Mouse (Mus musculus) heart, embryonic 14.5 days (tissue): ENCODE results near the gene Keap1. TPM values are rescaled to one million over a fixed set of nuclear protein-coding genes. Genes with fewer than 3 reads are reported as not detected.
"Not testable (repeated sequence)": the region's sequence is repeated elsewhere in the genome, so short reads cannot be mapped to it uniquely, and the experiment has no call there.

Experiments
- ATAC-seq: fragments of 200-750 bp; cut with Nextera tagmentation; 2 replicates; pipeline ENCODE4 v1.8.0; 2017; ENCODE audit warnings: low read depth, moderate TSS enrichment; ENCODE audit not compliant: insufficient number of reproducible peaks, insufficient read depth, low FRiP score
- H3K27ac ChIP-seq, 2 experiments: fragments of 200-500 bp in 1 of 2; fragments of 300-500 bp in 1 of 2; sonication (generic) in 1 of 2; replicated peaks in 1 of 2; 2 replicates each; pipeline ENCODE4 v1.5.1; 2012 to 2014; ENCODE audit warnings: low read depth in 2 of 2, low read length in 2 of 2, control low read depth in 1 of 2, mild to moderate bottlenecking in 1 of 2, mixed read lengths in 1 of 2; ENCODE audit not compliant: control insufficient read depth in 1 of 2, insufficient read depth in 1 of 2
- H3K27me3 ChIP-seq: fragments of 300-500 bp; sonication (generic); 2 replicates; pipeline ENCODE4 v1.6.1; 2014; ENCODE audit warnings: mild to moderate bottlenecking, low read length, control low read depth; ENCODE audit not compliant: control insufficient read depth, insufficient read depth
- H3K36me3 ChIP-seq: fragments of 300-500 bp; sonication (generic); 2 replicates; pipeline ENCODE4 v1.6.1; 2014; ENCODE audit warnings: mild to moderate bottlenecking, control low read depth, low read length, mixed read lengths; ENCODE audit not compliant: control insufficient read depth, insufficient read depth
- H3K4me1 ChIP-seq, 2 experiments: fragments of 200-500 bp in 1 of 2; fragments of 300-500 bp in 1 of 2; sonication (generic) in 1 of 2; 2 replicates each; pipeline ENCODE4 v1.6.1; 2012 to 2014; ENCODE audit warnings: low read length in 2 of 2, control low read depth in 1 of 2, mixed read lengths in 1 of 2; ENCODE audit not compliant: control insufficient read depth in 2 of 2, insufficient read depth in 2 of 2
- H3K4me2 ChIP-seq: fragments of 300-500 bp; sonication (generic); 2 replicates; pipeline ENCODE4 v1.6.1; 2014; ENCODE audit warnings: mild to moderate bottlenecking, low read length
- H3K4me3 ChIP-seq, 2 experiments: fragments of 200-500 bp in 1 of 2; fragments of 300-500 bp in 1 of 2; sonication (generic) in 1 of 2; 2 replicates each; pipeline ENCODE4 v1.5.1; 2012 to 2014; ENCODE audit warnings: low read length in 2 of 2, mild to moderate bottlenecking in 2 of 2, control low read depth in 1 of 2, low read depth in 1 of 2, moderate library complexity in 1 of 2; ENCODE audit not compliant: control insufficient read depth in 1 of 2, insufficient read depth in 1 of 2
- H3K9ac ChIP-seq: fragments of 300-500 bp; sonication (generic); 2 replicates; pipeline ENCODE4 v1.6.1; 2014; ENCODE audit warnings: mild to moderate bottlenecking, low read length
- H3K9me3 ChIP-seq: fragments of 300-500 bp; sonication (generic); 2 replicates; pipeline ENCODE4 v1.6.1; 2016; ENCODE audit warnings: low read length, control low read depth; ENCODE audit not compliant: control insufficient read depth
- WGBS: fragments of 180-500 bp; shearing (Covaris S2); extraction: QIAGEN DNeasy Blood & Tissue Kit; methylation state at CpG from one replicate; pipeline ENCODE4 v1.1.7; 2014; 5-methylcytosine and 5-hydroxymethylcytosine counted together
- polyA plus RNA-seq: library from polyadenylated mRNA; unstranded; fragments of >200 nt; fragmentation: Nextera tagmentation; extraction: Ambion mirVana; gene quantifications from 2 replicates; pipeline ENCODE4 v1.2.1, GENCODE M21; 2014

The Keap1 gene
- polyA plus RNA-seq, 1 experiment from 2014 or later, result 31.5 TPM

DNA sequence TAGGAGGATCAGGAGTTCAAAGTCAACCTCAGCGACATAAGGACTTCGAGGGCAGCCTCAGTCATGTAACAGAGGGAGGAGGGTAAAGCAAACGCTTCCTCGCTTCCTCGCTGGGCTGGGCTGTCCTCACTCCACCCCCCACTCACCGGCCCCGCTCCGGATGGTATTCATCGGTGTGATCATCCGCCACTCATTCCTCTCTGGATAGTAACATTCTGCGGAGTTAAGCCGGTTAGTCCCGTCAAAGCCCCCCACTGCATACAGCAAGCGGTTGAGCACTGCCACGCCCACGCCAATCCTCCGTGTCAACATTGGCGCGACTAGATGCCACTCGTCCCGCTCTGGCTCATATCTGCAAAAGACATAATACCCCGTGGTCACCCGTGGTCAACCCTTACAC, 7.6 kb downstream of the Keap1 start:
- H3K4me3 ChIP-seq, result no peak overlapping the region
- no peaks in the 10 kb centered on the region for H3K27me3 ChIP-seq
- H3K4me2 ChIP-seq, result no peak overlapping the region
- H3K27ac ChIP-seq, result no peak overlapping the region
- no peaks in the 10 kb centered on the region for H3K9me3 ChIP-seq
- peaks cover 7 to 12% of the 10 kb centered on the region in 2 experiments; a peak in 3 of 4 replicates for H3K4me1 ChIP-seq
- peaks cover 75% of the 10 kb centered on the region for H3K36me3 ChIP-seq
- no peak overlapping the region for H3K9ac ChIP-seq
- WGBS, result 49% methylated on average over 23 of the region's 23 CpGs
- ATAC-seq, result no peak

DNA sequence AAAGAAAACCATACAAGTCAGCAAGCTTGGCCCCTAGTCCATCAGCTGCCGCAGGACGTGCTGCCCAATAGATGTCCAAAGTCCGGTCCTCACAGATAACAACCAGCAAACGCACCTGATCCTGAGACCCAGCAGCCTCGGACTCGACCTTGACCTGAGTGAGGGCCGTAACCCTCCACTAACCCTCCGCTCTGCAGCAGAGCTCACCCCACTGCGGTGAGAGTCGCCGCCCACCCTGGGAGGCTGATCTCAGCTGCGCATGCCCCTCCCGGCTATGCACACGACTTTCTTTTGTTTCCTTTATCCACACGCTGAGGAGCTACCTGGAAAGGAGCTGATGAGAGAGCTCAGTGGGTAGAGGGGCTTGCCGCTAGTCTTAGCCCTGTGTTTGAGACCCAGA, 11.8 kb downstream of the Keap1 start:
- H3K4me3 ChIP-seq, result peak overlapping the region; percentile 30 to 34
- H3K27me3 ChIP-seq, result no peaks in the 10 kb centered on the region
- no peak for ATAC-seq
- H3K9me3 ChIP-seq, result 0 out of 2 replicates have a peak, but pooled peaks cover 2% of the 10 kb centered on the region
- whole genome bisulfite sequencing, result 11% methylated on average over 16 of the region's 16 CpGs
- no peak overlapping the region; a peak in 2 of 4 replicates for H3K27ac ChIP-seq
- H3K4me2 ChIP-seq, result peak overlapping the region; percentile 66
- H3K36me3 ChIP-seq, result peaks cover 36% of the 10 kb centered on the region
- H3K9ac ChIP-seq, result peak overlapping the region; percentile 76
- peaks cover 9 to 17% of the 10 kb centered on the region in 2 experiments; a peak in 3 of 4 replicates for H3K4me1 ChIP-seq

DNA sequence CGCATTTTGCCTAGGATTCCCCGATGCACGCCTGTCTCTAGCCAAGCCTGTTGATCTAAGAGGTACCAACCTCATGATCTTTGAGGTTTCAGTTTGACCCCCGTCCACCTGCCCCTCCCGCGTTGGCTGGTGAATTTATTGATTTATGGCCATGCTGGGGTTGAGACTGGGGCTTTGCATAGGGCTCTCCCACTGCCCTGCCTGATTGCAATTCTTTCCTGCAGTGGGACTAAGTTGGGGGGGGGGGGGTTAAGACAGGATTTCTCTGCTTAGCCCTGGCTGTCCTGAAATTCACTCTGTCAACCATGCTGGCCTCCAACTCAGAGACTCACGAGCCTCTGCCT, 13.8 kb downstream of the Keap1 start:
- peak overlapping the region; percentile 59 for H3K9ac ChIP-seq
- H3K4me2 ChIP-seq, result peak overlapping the region; percentile 56
- H3K27ac ChIP-seq, result peak overlapping the region; percentile 51 to 70; a peak in 3 of 4 replicates
- ATAC-seq, result no peak
- 0 out of 2 replicates have a peak, but pooled peaks cover 2% of the 10 kb centered on the region for H3K9me3 ChIP-seq
- H3K4me3 ChIP-seq, result peak overlapping the region; percentile 32 to 36
- H3K27me3 ChIP-seq, result no peaks in the 10 kb centered on the region
- H3K36me3 ChIP-seq, result peaks cover 17% of the 10 kb centered on the region
- WGBS, result 10% methylated on average over 7 of the region's 7 CpGs
- H3K4me1 ChIP-seq, result peaks cover 12 to 29% of the 10 kb centered on the region in 2 experiments

DNA sequence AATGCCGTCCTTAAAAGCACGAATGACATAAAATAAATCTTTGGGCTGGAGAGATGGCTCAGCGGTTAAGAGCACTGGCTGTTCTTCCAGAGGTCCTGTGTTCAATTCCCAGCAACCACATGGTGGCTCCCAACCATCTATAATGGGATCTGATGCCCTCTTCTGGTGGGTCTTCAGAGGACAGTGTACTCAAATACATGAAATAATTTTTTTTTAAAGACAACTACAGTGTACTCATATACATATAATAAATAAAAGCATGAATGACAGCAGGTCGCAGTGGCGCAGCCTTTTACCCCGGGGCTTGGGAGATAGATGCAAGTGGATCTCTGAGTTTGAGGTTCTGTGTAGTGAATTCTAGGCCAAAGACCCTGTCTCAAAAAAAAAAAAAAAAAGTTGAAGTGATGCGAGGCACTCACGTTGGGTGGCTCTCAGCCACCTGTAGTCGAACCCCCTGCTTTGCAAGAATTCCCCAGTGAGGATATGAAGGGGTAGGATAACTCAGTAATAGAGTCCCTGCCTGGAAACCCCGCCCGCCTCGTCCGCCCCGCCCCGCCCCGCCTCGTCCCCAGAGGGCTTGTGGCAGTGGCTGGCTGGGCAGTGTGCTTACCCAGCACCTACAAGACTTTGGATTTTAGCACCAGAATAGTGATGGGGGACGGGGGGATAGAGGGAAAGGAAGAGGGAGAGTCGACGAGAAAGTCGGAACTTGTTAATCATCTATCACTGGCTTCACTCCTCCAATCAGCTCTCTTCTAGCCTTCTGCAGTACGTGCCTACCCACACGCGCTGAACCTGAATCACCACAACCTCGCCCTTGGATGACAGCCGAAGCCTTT, 14.4 kb downstream of the Keap1 start:
- Histone ChIP-seq H3K27me3 (no peaks in the 10 kb centered on the region), H3K4me2 (peak overlapping the region; percentile 56), H3K27ac (peak overlapping the region; percentile 51 to 70; a peak in 3 of 4 replicates), H3K4me3 (peak overlapping the region; percentile 32 to 36), H3K4me1 (peaks cover 12 to 29% of the 10 kb centered on the region in 2 experiments), H3K36me3 (peaks cover 11% of the 10 kb centered on the region), H3K9ac (peak overlapping the region; percentile 59), H3K9me3 (0 out of 2 replicates have a peak, but pooled peaks cover 2% of the 10 kb centered on the region)
- ATAC-seq, result no peak
- WGBS, result 19% methylated on average over 26 of the region's 26 CpGs

DNA sequence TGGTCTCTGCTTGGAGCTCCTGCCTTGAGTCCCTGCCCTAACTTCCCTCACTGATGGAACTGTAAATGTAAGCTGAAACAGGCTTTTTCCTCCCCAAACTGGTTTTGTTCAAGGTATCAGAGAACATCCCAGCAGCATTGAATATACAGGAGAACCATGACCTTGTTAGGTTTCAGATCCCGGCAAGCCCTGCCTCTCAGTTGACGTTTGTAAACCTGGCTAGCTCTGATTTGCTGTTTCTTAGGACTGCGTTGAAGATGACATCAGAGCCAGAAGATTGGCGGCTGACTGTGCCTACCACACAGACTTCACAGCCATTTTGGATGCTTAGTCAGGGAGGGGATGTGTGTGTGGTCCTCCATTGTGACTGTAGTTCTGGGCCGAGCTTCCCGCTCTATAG, 15.3 kb downstream of the Keap1 start:
- no peak overlapping the region for H3K27ac ChIP-seq
- no peak overlapping the region for H3K4me2 ChIP-seq
- peaks cover 12 to 29% of the 10 kb centered on the region in 2 experiments for H3K4me1 ChIP-seq
- no peak overlapping the region for H3K4me3 ChIP-seq
- H3K27me3 ChIP-seq, result no peaks in the 10 kb centered on the region
- 0 out of 2 replicates have a peak, but pooled peaks cover 2% of the 10 kb centered on the region for H3K9me3 ChIP-seq
- 86% methylated on average over 6 of the region's 6 CpGs for WGBS
- no peak overlapping the region for H3K9ac ChIP-seq
- ATAC-seq, result no peak
- H3K36me3 ChIP-seq, result 0 out of 2 replicates have a peak, but pooled peaks cover 2% of the 10 kb centered on the region

DNA sequence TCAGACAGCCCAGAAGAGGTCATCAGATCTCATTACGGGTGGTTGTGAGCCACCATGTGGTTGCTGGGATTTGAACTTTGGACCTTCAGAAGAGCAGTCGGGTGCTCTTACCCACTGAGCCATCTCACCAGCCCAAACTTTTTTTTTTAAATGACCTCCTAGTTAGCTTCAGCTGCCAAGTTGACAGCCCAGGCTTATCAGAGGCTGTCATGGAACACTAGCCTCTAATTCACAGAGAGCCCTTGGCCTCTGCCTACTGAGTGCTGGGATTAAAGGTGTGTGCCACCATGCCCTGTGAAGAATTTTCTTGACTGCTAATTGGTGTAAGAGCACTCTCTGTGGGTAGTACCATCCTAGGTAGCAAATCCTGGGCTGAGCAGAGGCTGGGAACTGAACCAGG, 15.7 kb downstream of the Keap1 start:
- not testable (repeated sequence) for H3K9ac ChIP-seq, H3K9me3 ChIP-seq, H3K27ac ChIP-seq, H3K4me2 ChIP-seq, H3K27me3 ChIP-seq, H3K4me3 ChIP-seq, ATAC-seq, H3K36me3 ChIP-seq
- 100% methylated on average over 1 of the region's 2 CpGs for WGBS
- peaks cover 12 to 29% of the 10 kb centered on the region in 2 experiments for H3K4me1 ChIP-seq

DNA sequence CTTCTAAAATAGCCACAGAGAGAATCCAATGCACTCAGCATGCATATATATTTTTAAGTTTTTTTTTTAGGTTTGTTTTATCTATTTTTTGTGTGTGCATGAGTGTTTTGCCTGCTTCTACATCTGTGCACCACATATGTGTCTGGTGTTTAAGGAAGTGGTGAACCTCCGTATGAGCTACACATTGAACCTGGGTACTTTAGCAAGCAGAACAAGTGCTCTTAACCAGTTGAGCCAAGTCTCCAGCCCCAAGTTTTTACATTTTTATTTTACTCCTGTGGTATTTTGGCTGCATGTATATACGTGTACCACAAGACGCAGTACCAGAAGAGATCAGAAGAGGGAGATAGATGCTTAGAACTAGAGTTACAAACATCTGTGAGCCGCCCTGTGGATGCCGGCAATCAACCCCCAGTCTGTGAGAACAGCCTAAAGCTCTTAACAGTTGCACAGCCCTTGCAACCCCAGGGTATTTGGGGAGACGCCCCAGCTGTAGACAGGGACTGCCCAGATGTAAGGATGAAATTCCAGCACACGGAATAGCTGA, 17.7 kb downstream of the Keap1 start:
- Histone ChIP-seq H3K36me3 (no peaks in the 10 kb centered on the region), H3K9me3 (0 out of 2 replicates have a peak, but pooled peaks cover 2% of the 10 kb centered on the region), H3K4me1 (peaks cover 5 to 18% of the 10 kb centered on the region in 2 experiments), H3K27ac (peak overlapping the region in 1 of 2 experiments; percentile 75; a peak in 3 of 4 replicates), H3K27me3 (no peaks in the 10 kb centered on the region), H3K4me2 (peak overlapping the region; percentile 54), H3K9ac (peak overlapping the region; percentile 47), H3K4me3 (peak overlapping the region in 1 of 2 experiments; percentile 6; a peak in 1 of 4 replicates)
- 24% methylated on average over 7 of the region's 7 CpGs for WGBS
- 0 out of 2 replicates have a peak, but pooled peaks have one; percentile 11 for ATAC-seq
